Mouse (Mus musculus): ENCODE data around the gene Odc1. TPM values are rescaled to one million over a fixed set of nuclear protein-coding genes. Genes with fewer than 3 reads are reported as not detected.

Gene Odc1
- polyA plus RNA-seq, 1 experiment from 2014 or later: 94.3 TPM

DNA sequence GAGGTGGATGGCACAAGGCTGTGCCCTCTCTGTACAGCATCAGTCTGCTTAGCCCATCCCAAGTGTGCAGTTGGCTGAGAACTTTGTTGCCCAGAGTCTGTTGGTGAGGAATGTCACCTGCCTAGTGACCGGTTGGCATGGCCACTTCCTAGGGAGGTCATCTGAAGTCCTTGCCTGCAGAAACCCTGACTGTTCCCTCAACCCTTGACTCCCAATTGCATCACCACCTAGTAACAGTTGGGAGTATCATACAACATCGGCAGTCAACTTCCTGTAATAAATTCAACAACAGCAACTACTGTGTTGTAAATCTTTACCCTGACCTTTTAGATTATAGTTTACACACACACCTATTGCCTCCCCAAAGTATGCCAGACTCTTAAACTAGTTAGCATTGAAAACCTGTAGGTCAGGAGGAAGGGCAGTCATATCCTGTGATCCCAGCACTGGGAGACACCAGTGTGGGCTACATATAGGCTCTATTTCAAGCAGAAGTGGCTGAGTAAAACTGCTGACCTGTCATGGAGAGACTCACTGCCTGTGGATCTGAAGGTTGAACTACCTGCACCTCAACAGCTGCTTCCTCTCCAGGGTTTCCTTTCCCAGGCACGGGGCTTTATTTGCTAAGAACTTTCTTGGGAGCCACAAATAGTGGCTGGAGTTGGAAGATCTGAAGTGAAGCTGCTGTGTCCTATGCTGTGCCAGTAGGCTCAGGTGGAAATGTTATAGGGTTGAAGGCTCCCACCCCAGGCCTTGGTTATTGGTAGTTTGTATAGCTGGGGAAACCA, 6.8 kb downstream of the Odc1 start:
- no peak for ATAC-seq (replicated peaks; ENCODE audit: insufficient number of reproducible peaks, insufficient read depth, low FRiP score, low read depth)
- H3K4me1 ChIP-seq (replicated peaks): peaks cover 5% of the 10 kb centered on the region; the same call in 1 of the 2 replicates
- peaks cover 44% of the 10 kb centered on the region for H3K36me3 ChIP-seq
- no peak overlapping the region for H3K9ac ChIP-seq
- no peak overlapping the region for H3K27ac ChIP-seq
- H3K4me3 ChIP-seq: no peak overlapping the region
- H3K27me3 ChIP-seq: no peaks in the 10 kb centered on the region
- 63% methylated on average over 3 of the region's 3 CpGs for WGBS
- no peak overlapping the region for H3K4me2 ChIP-seq
- H3K9me3 ChIP-seq (replicated peaks): no peaks in the 10 kb centered on the region

- H3K4me2 ChIP-seq: no peak overlapping the region
- no peak for ATAC-seq (replicated peaks; ENCODE audit: insufficient number of reproducible peaks, insufficient read depth, low FRiP score, low read depth)
- peaks cover 41% of the 10 kb centered on the region for H3K36me3 ChIP-seq
- H3K9ac ChIP-seq: no peak overlapping the region
- no peak overlapping the region for H3K4me3 ChIP-seq
- H3K9me3 ChIP-seq (replicated peaks): no peaks in the 10 kb centered on the region
- 67% methylated on average over 3 of the region's 3 CpGs for WGBS
- peaks cover 10% of the 10 kb centered on the region for H3K4me1 ChIP-seq (replicated peaks)
- H3K27ac ChIP-seq: no peak overlapping the region
- H3K27me3 ChIP-seq: no peaks in the 10 kb centered on the region
Observed at GRCm38 (mm10) chr12:17552420-17552819, 7.8 kb downstream of the Odc1 start.

DNA sequence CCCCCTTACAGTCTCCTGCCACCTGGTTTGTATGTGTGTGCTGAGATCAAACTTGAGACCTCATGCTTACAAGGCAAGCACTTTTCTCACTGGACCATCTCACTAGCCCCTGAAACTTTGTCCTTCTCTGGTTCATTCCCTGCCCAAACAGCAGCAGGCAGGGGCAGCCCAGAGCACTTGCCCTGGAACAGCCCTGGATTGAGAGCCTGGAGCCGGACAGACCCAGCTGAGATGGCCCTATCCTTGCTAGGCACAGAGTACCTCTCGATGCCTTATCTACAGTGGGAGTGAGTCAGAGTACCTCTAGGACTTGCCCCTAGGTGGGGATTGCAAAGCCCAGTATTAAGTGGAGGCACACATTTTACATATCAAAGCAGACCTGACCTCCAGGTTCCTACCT, 8.4 kb downstream of the Odc1 start:
- Histone ChIP-seq H3K4me2 (no peak overlapping the region), H3K4me3 (no peak overlapping the region), H3K27me3 (no peaks in the 10 kb centered on the region), H3K9ac (no peak overlapping the region), H3K9me3 (replicated peaks) (no peaks in the 10 kb centered on the region), H3K4me1 (replicated peaks) (peaks cover 14% of the 10 kb centered on the region), H3K27ac (no peak overlapping the region), H3K36me3 (peaks cover 35% of the 10 kb centered on the region)
- WGBS: 52% methylated on average over 2 of the region's 2 CpGs
- ATAC-seq (replicated peaks; ENCODE audit: insufficient number of reproducible peaks, insufficient read depth, low FRiP score, low read depth): no peak

- no peak overlapping the region for H3K4me2 ChIP-seq
- peaks cover 14% of the 10 kb centered on the region for H3K4me1 ChIP-seq (replicated peaks)
- no peak overlapping the region for H3K9ac ChIP-seq
- no peaks in the 10 kb centered on the region for H3K27me3 ChIP-seq
- H3K27ac ChIP-seq: no peak overlapping the region
- no peaks in the 10 kb centered on the region for H3K9me3 ChIP-seq (replicated peaks)
- 75% methylated on average over 5 of the region's 5 CpGs for WGBS
- no peak for ATAC-seq (replicated peaks; ENCODE audit: insufficient number of reproducible peaks, insufficient read depth, low FRiP score, low read depth)
- H3K4me3 ChIP-seq: no peak overlapping the region
- H3K36me3 ChIP-seq: peaks cover 28% of the 10 kb centered on the region
Observed at GRCm38 (mm10) chr12:17553627-17554026, 9.0 kb downstream of the Odc1 start.

- 35% methylated on average over 15 of the region's 15 CpGs for WGBS
- peak; percentile 51 for ATAC-seq (replicated peaks; ENCODE audit: insufficient number of reproducible peaks, insufficient read depth, low FRiP score, low read depth)
- no peaks in the 10 kb centered on the region for H3K27me3 ChIP-seq
- H3K27ac ChIP-seq: no peak overlapping the region
- no peak overlapping the region for H3K4me2 ChIP-seq
- no peak overlapping the region for H3K9ac ChIP-seq
- H3K4me1 ChIP-seq (replicated peaks): peaks cover 14% of the 10 kb centered on the region
- no peaks in the 10 kb centered on the region for H3K9me3 ChIP-seq (replicated peaks)
- H3K4me3 ChIP-seq: no peak overlapping the region
- peaks cover 21% of the 10 kb centered on the region for H3K36me3 ChIP-seq
Observed at GRCm38 (mm10) chr12:17554200-17554951, 9.8 kb downstream of the Odc1 start.

DNA sequence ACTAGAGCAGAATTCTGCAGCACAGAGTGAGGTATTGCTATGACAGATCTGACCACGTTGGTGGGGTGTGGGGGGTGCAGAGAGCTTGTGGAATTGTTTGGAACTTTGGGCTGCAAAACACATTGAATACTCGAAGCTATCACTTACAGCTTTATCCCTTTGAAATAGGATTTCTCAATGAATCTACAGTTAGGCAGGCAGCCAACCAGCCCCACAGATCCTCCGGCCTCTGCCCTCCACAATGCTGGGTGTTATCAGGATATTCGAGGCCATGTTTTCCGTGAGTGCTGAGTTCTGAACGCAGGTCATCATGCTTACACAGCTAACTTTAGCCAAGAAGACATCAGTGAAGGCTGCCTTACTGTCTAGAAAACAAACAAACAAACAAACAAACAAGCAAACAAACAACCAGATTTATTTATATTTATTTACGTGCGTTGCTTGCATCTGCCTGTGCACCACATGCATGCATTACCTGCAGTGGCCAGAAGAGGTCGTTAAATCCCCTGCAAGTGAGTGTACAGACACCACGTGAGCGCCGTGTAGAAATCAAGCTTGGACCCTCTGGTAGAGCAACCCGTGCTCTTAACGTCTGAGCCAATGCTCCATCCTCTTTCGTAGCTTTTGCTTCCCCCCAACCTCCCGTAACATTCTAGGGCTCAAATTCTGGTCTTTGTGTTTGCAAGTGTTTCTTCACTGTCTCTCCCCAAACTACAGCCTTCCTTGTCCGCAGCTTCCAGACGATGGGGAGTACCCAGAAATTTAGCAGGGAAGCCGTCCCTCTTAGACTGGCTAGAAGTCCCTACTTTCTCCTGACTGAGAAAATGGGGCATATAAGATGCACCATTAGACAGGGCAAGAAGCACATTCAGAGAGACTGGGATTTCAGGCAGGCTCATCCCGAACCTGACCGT, 12.1 kb downstream of the Odc1 start:
- ATAC-seq (replicated peaks; ENCODE audit: insufficient number of reproducible peaks, insufficient read depth, low FRiP score, low read depth): no peak
- peak overlapping the region; percentile 37 for H3K4me2 ChIP-seq
- 22% methylated on average over 21 of the region's 21 CpGs for WGBS
- no peak overlapping the region for H3K27ac ChIP-seq
- no peaks in the 10 kb centered on the region for H3K9me3 ChIP-seq (replicated peaks)
- no peak overlapping the region for H3K9ac ChIP-seq
- no peaks in the 10 kb centered on the region for H3K27me3 ChIP-seq
- H3K36me3 ChIP-seq: peaks cover 2% of the 10 kb centered on the region; the same call in 1 of the 2 replicates
- H3K4me1 ChIP-seq (replicated peaks): peaks cover 14% of the 10 kb centered on the region
- no peak overlapping the region for H3K4me3 ChIP-seq

- Histone ChIP-seq H3K36me3 (no peaks in the 10 kb centered on the region), H3K4me1 (replicated peaks) (peaks cover 14% of the 10 kb centered on the region), H3K4me2 (peak overlapping the region; percentile 37), H3K27me3 (no peaks in the 10 kb centered on the region), H3K9ac (no peak overlapping the region), H3K4me3 (no peak overlapping the region), H3K9me3 (replicated peaks) (no peaks in the 10 kb centered on the region), H3K27ac (no peak overlapping the region)
- WGBS: 25% methylated on average over 7 of the region's 7 CpGs
- ATAC-seq (replicated peaks; ENCODE audit: insufficient number of reproducible peaks, insufficient read depth, low FRiP score, low read depth): no peak
Observed at GRCm38 (mm10) chr12:17557344-17557966, 12.9 kb downstream of the Odc1 start.

DNA sequence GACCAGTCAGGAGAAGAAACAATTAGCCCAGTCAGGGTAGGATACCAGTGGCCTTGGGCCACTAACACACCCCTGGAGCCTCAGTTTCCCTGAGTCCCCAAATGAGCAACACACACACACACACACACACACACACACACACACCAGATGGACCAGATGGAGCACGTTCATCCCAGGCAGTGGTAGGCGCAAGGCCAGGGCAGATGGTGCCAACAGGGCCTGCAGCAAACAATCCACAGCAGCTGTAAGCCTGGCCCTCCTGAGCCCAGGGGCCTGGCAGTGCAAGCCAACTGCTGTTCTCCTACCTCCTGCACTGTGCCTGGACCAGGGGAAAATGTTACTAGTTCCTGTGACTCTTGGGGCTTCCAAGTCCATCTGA, 13.4 kb downstream of the Odc1 start:
- H3K9ac ChIP-seq: no peak overlapping the region
- no peaks in the 10 kb centered on the region for H3K27me3 ChIP-seq
- H3K4me3 ChIP-seq: no peak overlapping the region
- H3K4me2 ChIP-seq: no peak overlapping the region
- 70% methylated on average over 2 of the region's 2 CpGs for WGBS
- H3K4me1 ChIP-seq (replicated peaks): peaks cover 14% of the 10 kb centered on the region
- no peak for ATAC-seq (replicated peaks; ENCODE audit: insufficient number of reproducible peaks, insufficient read depth, low FRiP score, low read depth)
- H3K36me3 ChIP-seq: no peaks in the 10 kb centered on the region
- no peak overlapping the region for H3K27ac ChIP-seq
- H3K9me3 ChIP-seq (replicated peaks): no peaks in the 10 kb centered on the region

DNA sequence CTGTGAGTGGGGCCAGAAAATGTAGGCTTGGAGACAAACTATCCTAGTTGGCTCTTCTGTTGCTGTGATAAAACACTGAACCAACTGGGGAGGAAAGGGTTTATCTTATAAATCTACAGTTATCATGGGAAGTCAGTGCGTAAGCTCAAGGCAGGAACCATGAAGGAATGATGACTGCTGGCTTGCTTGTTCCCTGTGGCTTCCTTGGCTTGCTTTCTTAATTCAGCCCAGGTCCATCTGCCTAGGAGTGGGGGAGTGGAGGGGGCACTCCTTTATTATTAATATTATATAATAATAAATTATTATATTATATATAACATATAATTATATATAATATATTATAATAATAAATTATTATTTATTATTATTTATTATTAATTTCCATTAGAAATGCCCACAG, 17.8 kb downstream of the Odc1 start:
- Histone ChIP-seq H3K27ac (no peak overlapping the region), H3K4me3 (no peak overlapping the region), H3K4me2 (no peak overlapping the region), H3K36me3 (no peaks in the 10 kb centered on the region), H3K27me3 (no peaks in the 10 kb centered on the region), H3K4me1 (replicated peaks) (peaks cover 4% of the 10 kb centered on the region), H3K9me3 (replicated peaks) (no peaks in the 10 kb centered on the region), H3K9ac (no peak overlapping the region)
- WGBS: 74% methylated on average over 1 of the region's 1 CpGs
- no peak for ATAC-seq (replicated peaks; ENCODE audit: insufficient number of reproducible peaks, insufficient read depth, low FRiP score, low read depth)

DNA sequence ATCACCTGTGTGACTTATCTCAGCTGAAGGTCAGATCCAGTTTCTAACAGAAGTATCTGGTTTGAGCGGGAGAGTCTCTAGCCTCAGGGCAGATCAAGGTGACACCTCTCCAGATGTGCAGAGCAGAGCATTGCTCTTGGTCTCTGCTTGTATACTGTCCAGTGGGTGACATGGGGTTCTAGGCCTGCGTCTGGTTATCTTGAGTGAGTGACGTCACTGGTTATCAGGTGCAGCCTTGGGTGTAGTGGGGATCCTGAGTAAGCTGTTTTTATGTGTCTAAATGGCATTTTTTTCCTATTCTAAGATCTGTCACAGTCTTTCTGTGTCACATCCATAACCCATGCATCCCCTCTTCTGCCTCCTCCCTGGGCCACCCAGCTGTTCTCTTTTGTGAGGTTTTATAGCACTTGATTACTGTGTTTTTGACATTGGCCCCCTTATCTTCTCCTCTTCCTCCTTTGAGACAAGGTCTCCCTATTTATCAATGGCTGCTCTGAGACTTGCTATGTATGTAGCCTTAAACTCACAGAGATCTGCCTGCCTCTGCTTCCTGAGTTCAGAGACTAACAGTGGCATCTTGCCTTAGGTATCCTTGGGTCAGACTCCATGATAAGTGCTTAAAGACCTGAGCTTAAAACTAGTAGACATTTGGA, 20.9 kb downstream of the Odc1 start:
- no peak for ATAC-seq (replicated peaks; ENCODE audit: insufficient number of reproducible peaks, insufficient read depth, low FRiP score, low read depth)

More for the DNA sequence above, 20.9 kb downstream of the Odc1 start:
- no peaks in the 10 kb centered on the region for H3K9me3 ChIP-seq (replicated peaks)
- H3K4me2 ChIP-seq: no peak overlapping the region
- H3K4me3 ChIP-seq: no peak overlapping the region
- no peaks in the 10 kb centered on the region for H3K36me3 ChIP-seq
- H3K9ac ChIP-seq: no peak overlapping the region
- H3K4me1 ChIP-seq (replicated peaks): no peaks in the 10 kb centered on the region
- H3K27ac ChIP-seq: no peak overlapping the region
- WGBS: 80% methylated on average over 3 of the region's 3 CpGs
- no peaks in the 10 kb centered on the region for H3K27me3 ChIP-seq

Data from heart, embryonic 15.5 days (tissue).